ENCODE assay signal across 10 mouse cellular contexts in the genomic region with DNA sequence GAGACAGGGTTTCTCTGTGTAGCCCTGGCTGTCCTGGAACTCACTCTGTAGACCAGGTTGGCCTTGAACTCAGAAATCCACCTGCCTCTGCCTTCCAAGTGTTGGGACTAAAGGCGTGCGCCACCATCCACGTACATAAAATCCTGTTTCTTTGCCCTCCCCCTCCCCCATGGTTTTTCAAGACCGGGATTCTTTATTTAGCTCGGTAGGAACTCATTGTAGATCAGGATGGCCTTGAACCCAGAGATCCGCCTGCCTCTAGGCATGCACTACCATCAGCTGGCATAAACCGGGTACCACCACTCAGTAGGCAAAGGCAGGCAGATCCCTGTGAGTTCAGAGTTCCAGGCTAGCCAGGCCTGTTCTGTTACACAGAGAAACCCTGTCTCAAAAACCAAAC. TPM values are rescaled to one million over a fixed set of nuclear protein-coding genes. Genes with fewer than 3 reads are reported as not detected.
DNase-seq lines count a peak whose midpoint lies in the region; ATAC-seq and TF ChIP-seq lines count a peak whose summit lies in the region.
"Had no signal": no experiment of that assay in that cellular context is flagged by ENCODE, and none has a peak within 500 bp of the region (broad histone marks: within the 10 kb centered on the region; RNA-seq: fewer than 3 reads in every experiment).

No protein-coding gene starts in this region.

- H3K27me3 ChIP-seq in kidney, embryonic 15.5 days = no peaks in the 10 kb centered on the region
- H3K27me3 ChIP-seq in ES-Bruce4 (ENCODE audit: control insufficient read depth, insufficient read depth, low read length, poor library complexity, severe bottlenecking) = no peaks in the 10 kb centered on the region
- H3K27me3 ChIP-seq in liver, embryonic 11.5 days (replicated peaks; ENCODE audit: control insufficient read depth, insufficient read depth, low read length) = no peaks in the 10 kb centered on the region
- H3K27me3 ChIP-seq: limb, embryonic 13.5 days; Patski had no signal

- H3K36me3 ChIP-seq in kidney, embryonic 15.5 days = peaks cover 15% of the 10 kb centered on the region
- H3K36me3 ChIP-seq in ES-Bruce4 (ENCODE audit: control insufficient read depth, insufficient read depth, low read length, poor library complexity, severe bottlenecking) = no peaks in the 10 kb centered on the region
- peaks cover 3% of the 10 kb centered on the region; the same call in 1 of the 2 replicates for H3K36me3 ChIP-seq in liver, embryonic 11.5 days (ENCODE audit: control insufficient read depth, insufficient read depth, low read length)

- no peak overlapping the region for H3K9ac ChIP-seq in kidney, embryonic 15.5 days
- peak overlapping the region; percentile 62; the same call in 1 of the 2 replicates for H3K9ac ChIP-seq in ES-Bruce4 (ENCODE audit: low read depth, poor library complexity, severe bottlenecking)
- no peak overlapping the region for H3K9ac ChIP-seq in liver, embryonic 11.5 days (ENCODE audit: low read depth, low read length)
- H3K9ac ChIP-seq: limb, embryonic 13.5 days had no signal

- no peak overlapping the region for H3K4me3 ChIP-seq in kidney, embryonic 15.5 days (replicated peaks)
- H3K4me3 ChIP-seq in ES-Bruce4 (ENCODE audit: low read depth, low read length) = no peak overlapping the region; the same call in 1 of the 2 replicates
- no peak overlapping the region for H3K4me3 ChIP-seq in liver, embryonic 11.5 days (ENCODE audit: low read depth, low read length)
- H3K4me3 ChIP-seq: limb, embryonic 13.5 days had no signal

- peaks cover 59% of the 10 kb centered on the region for H3K4me1 ChIP-seq in kidney, embryonic 15.5 days
- H3K4me1 ChIP-seq in ES-Bruce4 (ENCODE audit: control insufficient read depth, insufficient read depth, low read length) = peaks cover 9% of the 10 kb centered on the region
- H3K4me1 ChIP-seq in liver, embryonic 11.5 days (replicated peaks; ENCODE audit: control insufficient read depth, insufficient read depth, low read length) = peaks cover 48% of the 10 kb centered on the region

- no peak for TF ChIP-seq EP300 in ES-Bruce4 (IDR thresholded peaks at IDR 0.05; ENCODE audit: insufficient read depth, low read depth, low read length)

- TF ChIP-seq POLR2A in ES-Bruce4 (IDR thresholded peaks at IDR 0.05; ENCODE audit: insufficient read depth, low read length) = no peak

- no peaks in the 10 kb centered on the region for H3K9me3 ChIP-seq in kidney, embryonic 15.5 days (replicated peaks)
- no peaks in the 10 kb centered on the region for H3K9me3 ChIP-seq in ES-Bruce4 (replicated peaks; ENCODE audit: control insufficient read depth, insufficient read depth, low read length, poor library complexity, severe bottlenecking)
- H3K9me3 ChIP-seq in liver, embryonic 11.5 days (ENCODE audit: control insufficient read depth, low read length) = no peaks in the 10 kb centered on the region
- H3K9me3 ChIP-seq: limb, embryonic 13.5 days had no signal

- 88% methylated on average over 7 of the region's 7 CpGs for WGBS in kidney, embryonic 15.5 days
- 68% methylated on average over 7 of the region's 7 CpGs for WGBS in liver, embryonic 11.5 days

- no peak for ATAC-seq in kidney, embryonic 15.5 days (replicated peaks; ENCODE audit: low FRiP score)
- no peak for ATAC-seq in liver, embryonic 11.5 days (replicated peaks; ENCODE audit: low FRiP score)
- ATAC-seq: Patski had no signal

- TF ChIP-seq CTCF in ES-Bruce4 (IDR thresholded peaks at IDR 0.05; ENCODE audit: low read depth, low read length) = no peak

- peak overlapping the region; percentile 90 for H3K27ac ChIP-seq in kidney, embryonic 15.5 days
- peak overlapping the region; percentile 70 for H3K27ac ChIP-seq in ES-Bruce4 (ENCODE audit: insufficient read depth, low read length)
- H3K27ac ChIP-seq in liver, embryonic 11.5 days (ENCODE audit: low read depth, low read length) = no peak overlapping the region; the same call in 1 of the 2 replicates

- no peak overlapping the region for H3K4me2 ChIP-seq in kidney, embryonic 15.5 days
- peak overlapping the region; percentile 26; the same call in 1 of the 2 replicates for H3K4me2 ChIP-seq in liver, embryonic 11.5 days
- H3K4me2 ChIP-seq: limb, embryonic 13.5 days had no signal

- DNase-seq in kidney, postnatal 10 days = no peak
- DNase-seq in 416B (ENCODE audit: low read depth) = peak; percentile 54
- DNase-seq in liver, embryonic 11.5 days (ENCODE audit: low spot score) = no peak
- DNase-seq in neural tube, embryonic 10.5 days (ENCODE audit: extremely low spot score, low spot score) = no peak
- DNase-seq in cerebellum, postnatal 36 days = no peak
- DNase-seq: cerebellum, postnatal 14 days had no signal

RNA-seq across cellular contexts. Expression of a gene that starts 10.4 kb away (rescaled TPM):
- polyA plus RNA-seq in kidney, embryonic 15.5 days (2015; fragmentation: Nextera tagmentation; extraction: Ambion mirVana) = 51.7 and 56.1 TPM in 2 replicates
- polyA plus RNA-seq in ES-Bruce4 (2011; ENCODE audit: insufficient read depth, insufficient read length, low read depth, missing spikeins) = 35.1 and 38.1 TPM in 2 replicates
- polyA plus RNA-seq in liver, embryonic 11.5 days (2014; fragmentation: Nextera tagmentation; extraction: Ambion mirVana) = 12.4 and 14.0 TPM in 2 replicates

RNA-seq across cellular contexts. Expression of a gene that starts 32.4 kb away (rescaled TPM):
- 24.6 and 25.0 TPM in 2 replicates for polyA plus RNA-seq in kidney, embryonic 15.5 days (2015; fragmentation: Nextera tagmentation; extraction: Ambion mirVana)
- polyA plus RNA-seq in ES-Bruce4 (2011; ENCODE audit: insufficient read depth, insufficient read length, low read depth, missing spikeins) = 22.2 and 28.3 TPM in 2 replicates
- polyA plus RNA-seq in liver, embryonic 11.5 days (2014; fragmentation: Nextera tagmentation; extraction: Ambion mirVana) = 14.8 and 15.2 TPM in 2 replicates

RNA-seq across cellular contexts. Expression of a gene that starts 42.4 kb away (rescaled TPM):
- polyA plus RNA-seq in kidney, embryonic 15.5 days (2015; fragmentation: Nextera tagmentation; extraction: Ambion mirVana) = 1,539 and 1,600 TPM in 2 replicates
- polyA plus RNA-seq in ES-Bruce4 (2011; ENCODE audit: insufficient read depth, insufficient read length, low read depth, missing spikeins) = 3,041 and 3,060 TPM in 2 replicates
- 2,436 and 2,466 TPM in 2 replicates for polyA plus RNA-seq in liver, embryonic 11.5 days (2014; fragmentation: Nextera tagmentation; extraction: Ambion mirVana)

RNA-seq across cellular contexts. Expression of a gene that starts 48.1 kb away (rescaled TPM):
- 44.3 and 49.3 TPM in 2 replicates for polyA plus RNA-seq in kidney, embryonic 15.5 days (2015; fragmentation: Nextera tagmentation; extraction: Ambion mirVana)
- polyA plus RNA-seq in ES-Bruce4 (2011; ENCODE audit: insufficient read depth, insufficient read length, low read depth, missing spikeins) = 62.0 and 63.3 TPM in 2 replicates
- polyA plus RNA-seq in liver, embryonic 11.5 days (2014; fragmentation: Nextera tagmentation; extraction: Ambion mirVana) = 51.0 and 55.6 TPM in 2 replicates

RNA-seq across cellular contexts. Expression of a gene that starts 50.8 kb away (rescaled TPM):
- polyA plus RNA-seq in kidney, embryonic 15.5 days (2015; fragmentation: Nextera tagmentation; extraction: Ambion mirVana) = 0.61 and 1.2 TPM in 2 replicates
- 55.4 and 63.2 TPM in 2 replicates for polyA plus RNA-seq in ES-Bruce4 (2011; ENCODE audit: insufficient read depth, insufficient read length, low read depth, missing spikeins)
- polyA plus RNA-seq in liver, embryonic 11.5 days (2014; fragmentation: Nextera tagmentation; extraction: Ambion mirVana) = 0.89 and 1.2 TPM in 2 replicates
- polyA plus RNA-seq: limb, embryonic 13.5 days; Patski had no signal
